Mouse (Mus musculus) ovary, postnatal 10 days (tissue): ENCODE data around the gene Gm29776.

ENCODE experiments used
- DNase-seq: peaks from one replicate; pipeline ENCODE4 v3.0.0; 2022; ENCODE audit warnings: low spot score

Gene Gm29776

DNA sequence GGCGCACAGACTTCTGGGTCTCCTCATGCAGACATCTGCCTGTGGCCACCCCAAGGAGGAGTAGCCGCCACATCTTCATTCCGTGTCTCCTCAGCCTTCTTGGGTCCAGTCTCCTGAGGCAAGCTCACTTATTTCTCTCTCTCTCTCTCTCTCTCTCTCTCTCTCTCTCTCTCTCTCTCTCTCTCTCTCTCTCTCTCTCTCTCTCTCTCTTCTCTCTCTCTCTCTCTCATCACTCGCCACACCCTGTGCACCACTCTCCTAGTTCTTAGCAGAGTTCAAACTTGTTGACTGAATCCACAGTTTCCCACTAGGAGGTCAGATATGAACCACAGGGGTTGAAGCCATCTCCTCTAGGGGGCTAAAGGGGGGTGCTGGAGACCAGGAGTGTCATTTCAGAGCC lies at the start of gene Gm29776:
Gm29776 (minus strand) TSS at position 101 of the 400 bp plus-strand sequence.
- DNase-seq: no peak

DNA sequence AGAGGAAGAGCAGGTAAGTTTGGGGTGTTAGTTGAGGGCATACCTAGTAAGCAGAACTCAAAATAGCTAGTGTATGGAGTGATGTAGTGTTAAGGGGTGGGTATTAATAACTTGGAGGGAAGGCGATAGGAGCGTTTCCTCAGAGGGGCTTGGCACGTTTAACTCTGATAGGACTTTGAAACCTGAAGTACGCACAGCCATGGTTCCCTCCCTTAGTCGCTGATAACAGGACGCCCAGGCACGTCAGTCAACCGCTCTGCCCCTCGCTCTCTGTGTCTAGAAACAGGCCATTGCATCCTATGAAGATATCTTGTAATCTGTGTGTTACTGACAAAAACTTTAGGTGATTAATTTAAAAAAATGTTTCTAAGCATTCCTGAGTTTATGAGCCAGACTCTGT lies 47.4 kb upstream of the Gm29776 start:
- no peak for DNase-seq

DNA sequence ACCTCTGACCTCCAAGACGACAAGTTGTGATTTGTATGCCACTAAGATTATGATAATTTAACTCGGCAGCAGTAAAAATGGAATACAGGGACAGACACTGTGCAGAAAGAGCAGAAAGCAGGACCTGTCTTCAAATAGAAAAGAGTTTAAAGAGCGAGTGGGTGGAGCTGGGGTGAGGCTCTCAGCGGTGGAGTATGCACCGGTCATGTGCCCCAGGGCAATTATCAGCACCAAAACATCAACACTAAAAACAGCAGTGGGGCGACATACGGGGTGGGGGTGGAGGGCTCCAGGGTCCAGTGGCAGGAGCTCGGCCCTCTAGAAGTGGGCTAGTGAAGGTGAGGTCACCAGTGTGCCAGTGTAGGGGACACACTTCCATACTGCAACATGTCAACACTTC lies 45.8 kb upstream of the Gm29776 start:
- DNase-seq: no peak

DNA sequence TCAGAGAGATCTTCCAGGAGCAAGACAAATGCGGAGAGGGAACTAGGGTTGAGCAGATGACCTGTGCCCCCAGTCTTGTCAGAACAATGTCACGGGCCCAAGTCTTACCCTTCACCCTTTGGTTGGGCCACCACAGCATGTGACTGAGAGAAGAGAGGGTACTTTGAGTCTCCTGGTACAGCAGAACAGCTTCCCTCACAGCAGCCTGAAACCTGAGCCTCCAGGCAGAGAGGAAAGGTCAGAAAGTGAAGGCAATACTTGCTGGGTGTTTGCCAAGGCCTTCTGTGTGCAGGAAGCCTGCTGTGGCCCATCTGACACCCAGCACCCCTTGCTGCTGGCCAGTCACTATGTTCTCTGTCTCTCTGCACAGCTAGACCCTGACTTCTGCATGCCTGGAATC lies 43.7 kb upstream of the Gm29776 start:
- DNase-seq: no peak

DNA sequence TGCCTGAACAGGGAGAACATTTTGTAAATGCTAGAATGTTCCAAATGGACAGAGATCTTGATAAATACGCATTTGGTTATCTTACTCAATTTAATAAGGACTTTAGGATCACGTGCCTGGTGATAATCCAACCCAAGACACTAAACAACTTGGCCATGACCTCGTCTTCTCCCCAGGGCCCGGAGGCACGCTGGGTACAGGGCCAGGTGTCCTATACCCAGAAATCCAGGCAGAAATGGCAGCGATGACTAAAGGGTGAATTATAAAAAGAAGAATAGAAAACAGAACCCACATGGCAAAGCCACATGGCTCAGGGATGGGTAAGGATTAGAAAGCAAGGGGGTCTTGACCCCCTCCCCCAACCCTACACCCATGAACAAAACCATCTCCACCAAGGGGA lies 43.1 kb upstream of the Gm29776 start:
- DNase-seq: no peak

DNA sequence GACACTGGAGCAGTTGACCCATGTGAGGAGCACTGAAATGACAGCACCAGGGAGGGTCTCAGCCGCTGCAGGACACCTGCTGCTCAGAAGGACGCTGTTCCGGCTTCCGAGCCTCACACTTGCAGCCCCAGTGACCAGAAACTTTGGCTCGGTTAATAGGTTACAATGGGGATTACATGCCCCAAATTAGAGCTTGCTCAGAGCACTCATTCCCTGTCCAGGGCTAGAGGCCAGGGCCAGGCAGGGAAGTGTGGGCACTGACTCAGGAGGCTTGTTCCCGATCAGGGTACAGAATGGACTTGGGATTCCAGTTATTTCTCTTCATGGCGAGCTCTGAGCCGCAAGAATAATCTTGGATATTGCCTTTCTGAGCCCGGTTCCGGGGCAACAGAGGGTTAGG lies 39.0 kb upstream of the Gm29776 start:
- DNase-seq: no peak

DNA sequence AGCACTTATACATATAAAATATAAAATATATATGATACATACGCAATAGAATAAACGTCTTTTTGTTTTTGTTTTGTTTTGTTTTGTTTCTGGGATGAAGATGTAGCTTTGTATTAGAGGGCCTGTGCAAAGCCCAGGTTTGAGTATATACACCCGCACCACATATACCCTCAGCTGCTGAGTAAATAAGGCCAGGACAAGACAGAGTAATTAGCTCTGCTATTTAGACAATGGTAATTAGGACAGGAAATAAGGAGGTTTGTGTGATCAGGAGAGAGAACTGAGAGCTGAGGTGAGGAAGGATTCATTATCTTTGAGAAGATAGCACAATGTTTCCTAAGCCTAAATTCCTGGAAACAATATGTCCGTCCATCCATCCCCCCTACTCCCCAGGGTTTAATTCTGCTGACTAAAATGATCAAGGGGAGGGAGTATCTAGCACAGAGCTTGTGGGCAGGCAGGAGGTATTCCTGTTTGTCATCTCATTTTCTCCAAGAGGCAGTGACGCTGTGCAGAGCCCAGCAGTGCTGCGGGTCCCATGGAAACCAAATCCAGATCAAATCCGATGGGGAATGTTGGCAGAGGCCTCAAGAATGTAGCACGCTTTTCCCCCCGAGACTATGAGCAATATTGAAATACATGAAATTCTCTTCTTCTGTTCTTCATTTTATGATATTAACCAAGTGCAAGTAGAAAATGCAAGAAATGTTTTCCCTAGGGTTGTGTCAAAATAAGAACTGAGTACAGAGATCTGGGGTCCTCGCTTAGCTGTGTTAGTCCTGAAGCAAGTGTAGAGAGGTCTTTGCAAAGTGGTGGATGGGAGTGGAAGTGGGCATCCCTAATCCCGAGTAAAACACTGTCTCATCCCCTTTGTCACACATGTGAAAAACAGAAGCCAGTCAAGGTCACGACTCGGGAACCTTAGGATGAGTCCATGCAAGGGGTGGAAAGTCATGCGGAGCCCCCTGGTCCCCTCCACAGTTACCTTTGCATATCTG lies 38.2 kb upstream of the Gm29776 start:
- DNase-seq: no peak

DNA sequence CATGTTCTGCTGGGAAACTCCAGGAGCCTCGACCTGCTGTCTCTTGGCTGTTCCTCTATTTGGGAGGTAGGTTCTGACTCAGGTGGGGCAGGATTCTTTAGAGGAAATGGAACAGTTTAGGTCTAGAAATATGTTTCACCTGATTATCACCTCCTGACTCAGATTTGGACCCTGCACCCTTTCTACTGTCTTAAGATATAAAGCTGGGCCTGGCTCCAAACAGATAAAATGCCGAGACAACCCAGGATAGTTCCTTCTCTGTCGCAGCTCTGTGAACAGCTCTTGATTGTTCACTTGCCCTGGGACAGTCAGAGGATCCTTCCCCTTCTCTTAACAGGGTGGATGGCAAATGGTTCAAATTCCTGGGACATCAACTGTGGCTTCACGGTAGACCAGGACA lies 36.6 kb upstream of the Gm29776 start:
- DNase-seq: no peak

DNA sequence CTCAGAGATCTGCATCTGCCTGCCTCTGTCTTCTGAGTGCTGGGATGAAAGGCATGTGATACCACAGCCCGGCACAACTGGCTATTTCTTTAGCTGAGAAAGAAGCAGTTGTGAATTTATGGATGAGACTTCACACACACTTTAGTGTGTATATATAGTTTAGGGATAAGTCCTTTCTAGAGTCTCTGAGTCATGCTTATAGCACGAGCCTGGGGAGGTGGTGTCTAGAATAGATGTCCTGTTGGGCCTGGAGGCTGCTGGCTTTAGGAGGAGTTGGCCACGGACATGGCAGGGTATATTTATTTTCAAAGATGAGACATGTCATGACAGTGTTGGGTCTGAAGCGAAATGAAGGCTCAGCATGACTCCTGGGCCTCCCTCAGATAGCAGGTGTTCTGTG lies 35.4 kb upstream of the Gm29776 start:
- no peak for DNase-seq

DNA sequence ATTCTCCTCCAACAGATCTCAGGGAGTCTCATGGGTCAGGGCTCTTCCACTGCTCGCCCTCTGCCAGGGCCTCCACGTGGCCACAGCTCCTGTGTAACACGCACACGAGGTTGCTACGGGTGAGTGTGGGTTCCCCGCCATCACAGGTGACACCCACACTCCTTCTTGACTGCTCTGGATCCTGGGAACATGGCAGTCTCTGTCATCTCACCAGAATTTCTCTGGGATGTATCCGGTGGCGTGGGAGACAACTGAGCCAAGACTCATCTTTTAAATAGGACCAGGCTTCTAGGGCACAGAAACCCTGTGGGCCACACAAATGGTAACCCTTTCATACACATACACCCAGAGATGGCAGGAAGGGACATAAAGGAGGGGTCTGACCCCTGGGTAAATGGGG lies 33.6 kb upstream of the Gm29776 start:
- DNase-seq: no peak

DNA sequence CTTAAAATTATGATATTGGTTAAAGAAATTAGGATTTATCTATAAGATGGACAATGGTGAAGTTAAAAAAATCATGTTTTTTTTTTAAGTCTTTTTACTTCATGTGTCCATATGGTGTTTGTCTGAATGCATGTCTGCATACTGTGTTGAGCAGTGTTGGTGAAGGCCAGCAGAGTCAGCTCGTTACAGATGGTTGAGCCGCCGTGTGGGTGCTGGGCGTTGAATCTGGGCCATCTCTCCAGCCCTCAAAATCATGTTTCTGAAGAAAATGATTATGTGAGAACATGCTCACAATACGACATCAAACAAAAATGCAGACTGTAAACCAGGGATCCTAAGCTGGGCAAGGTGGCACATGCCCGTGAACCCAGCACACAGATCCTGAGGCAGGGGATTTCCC lies 31.7 kb upstream of the Gm29776 start:
- DNase-seq: no peak

DNA sequence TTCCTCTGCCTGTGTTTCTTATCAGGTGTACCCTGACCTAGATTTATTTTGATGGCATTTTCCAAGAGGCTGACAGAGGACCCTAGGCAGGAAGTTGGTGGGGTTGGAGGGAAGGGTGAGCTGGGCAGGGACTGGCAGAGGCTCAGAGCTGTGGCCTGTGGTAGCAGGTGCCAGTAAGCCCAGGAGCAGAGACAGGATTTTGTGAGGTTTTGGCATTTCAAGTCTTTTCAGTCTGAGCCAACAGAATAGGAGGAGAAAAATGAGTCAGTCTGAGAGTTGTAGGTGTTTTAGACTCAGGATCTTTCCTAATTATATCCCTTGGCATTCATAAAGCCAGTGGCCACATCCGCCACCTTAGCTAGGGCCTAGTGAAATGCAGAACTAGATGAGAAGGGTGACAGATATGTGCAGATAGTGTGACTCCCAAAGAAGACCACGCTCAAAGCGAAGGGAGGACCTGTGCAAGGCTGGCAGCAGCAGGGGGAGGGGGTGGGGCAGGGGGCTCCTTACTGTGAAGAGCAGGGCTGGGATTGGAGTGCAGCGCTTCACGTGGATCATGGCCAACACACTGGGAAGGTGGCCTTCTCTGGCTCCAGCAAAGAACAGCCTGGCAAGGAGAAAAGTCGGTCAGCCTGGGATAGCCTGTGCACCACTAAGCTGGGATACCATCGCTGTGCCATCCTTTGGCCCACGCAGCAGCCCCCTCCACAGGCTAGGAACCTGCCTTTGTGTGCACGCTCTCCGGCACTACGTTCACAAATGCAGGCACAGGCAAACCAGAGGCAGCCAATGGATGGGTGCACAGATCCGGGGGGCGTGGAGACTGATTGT lies 30.4 kb upstream of the Gm29776 start:
- no peak for DNase-seq

DNA sequence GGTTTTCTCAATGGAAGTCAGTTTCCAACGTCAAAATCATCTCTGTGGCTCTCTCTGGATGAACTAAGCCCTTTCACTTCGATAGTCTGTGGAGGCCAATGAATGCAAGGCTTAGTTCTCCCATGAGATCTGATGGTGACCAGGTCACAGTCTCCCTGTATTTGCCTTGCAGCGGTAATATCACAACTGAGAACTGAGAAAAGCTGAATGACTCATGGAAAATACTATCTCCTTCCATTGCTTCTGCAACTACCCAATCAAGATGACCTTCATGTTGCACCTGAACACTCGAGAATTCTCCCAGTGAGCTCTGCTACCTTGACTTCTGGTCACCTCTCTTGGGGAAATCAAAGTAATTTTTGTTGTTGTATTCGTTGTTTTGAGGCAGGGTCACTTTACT lies 28.9 kb upstream of the Gm29776 start:
- no peak for DNase-seq

DNA sequence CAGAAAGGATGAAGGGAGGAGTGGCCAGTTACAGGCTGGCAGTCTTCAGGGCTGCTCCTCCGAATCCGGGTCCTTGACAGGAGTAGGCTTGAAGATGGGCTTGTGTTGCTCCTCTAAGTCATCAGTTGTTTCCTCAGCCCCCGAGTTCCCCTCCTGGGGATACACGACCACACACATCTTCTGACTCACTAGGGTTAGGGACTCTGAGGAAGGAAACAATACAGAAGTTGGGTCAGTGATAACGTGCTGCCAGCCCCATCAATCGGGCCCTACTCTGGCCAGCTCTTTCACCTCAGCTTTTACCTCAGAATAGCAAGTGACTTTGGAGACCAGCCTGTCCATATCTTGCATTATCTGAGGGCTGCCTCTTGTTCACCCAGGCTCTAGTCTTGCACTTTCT lies 25.4 kb upstream of the Gm29776 start:
- DNase-seq: no peak

DNA sequence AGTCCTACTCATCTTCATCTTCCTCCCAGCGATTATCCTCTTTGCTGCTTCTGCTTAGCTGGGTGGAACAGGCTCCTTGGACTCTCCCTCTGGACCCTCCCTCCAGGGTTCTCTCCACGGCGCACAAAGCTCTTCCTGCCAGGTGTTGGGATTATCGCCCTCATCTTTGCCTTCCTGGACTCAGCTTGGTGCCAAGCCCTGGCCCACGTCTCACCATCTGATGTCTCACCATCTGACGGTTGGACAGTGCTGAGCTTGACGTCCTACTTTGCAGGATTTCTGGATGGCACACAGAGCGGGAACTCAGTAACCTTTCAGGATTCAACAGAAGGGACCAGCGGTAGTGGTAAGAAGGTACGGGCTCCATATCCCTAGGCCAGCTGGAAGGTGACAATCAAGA lies 23.1 kb upstream of the Gm29776 start:
- no peak for DNase-seq

DNA sequence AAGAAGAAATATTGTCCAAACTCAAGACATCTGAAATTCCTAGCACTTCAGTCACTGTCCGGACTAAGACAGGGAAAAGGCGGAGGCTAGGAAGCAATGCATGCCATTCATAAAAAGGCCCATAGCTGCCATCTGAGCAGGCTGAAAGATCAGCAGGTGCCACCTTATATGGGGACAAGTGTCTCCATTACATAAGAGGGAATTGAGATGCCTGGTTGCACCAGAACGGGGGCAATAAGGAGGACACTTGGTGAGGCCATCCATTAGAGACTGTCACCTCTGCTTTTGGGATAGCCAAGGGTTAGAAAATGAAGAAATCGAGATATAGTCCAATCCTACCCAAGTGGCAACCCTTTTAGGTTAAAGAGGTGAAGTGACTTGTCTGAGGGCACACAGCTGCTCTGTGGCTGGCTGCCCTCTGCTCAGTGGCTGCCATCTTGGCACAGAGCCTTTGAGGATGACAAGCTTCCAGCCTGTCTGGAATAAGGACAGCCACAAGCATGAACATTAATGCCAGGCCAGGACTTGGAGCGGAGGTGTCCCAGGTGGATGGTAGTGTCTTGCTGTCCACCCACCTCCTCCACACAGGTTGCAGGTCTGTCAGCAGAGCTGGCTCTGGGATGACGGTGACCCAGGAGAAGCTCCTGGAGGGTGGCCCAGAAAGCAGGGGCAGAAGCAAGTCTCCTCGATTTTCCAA lies 22.2 kb upstream of the Gm29776 start:
- DNase-seq: no peak

DNA sequence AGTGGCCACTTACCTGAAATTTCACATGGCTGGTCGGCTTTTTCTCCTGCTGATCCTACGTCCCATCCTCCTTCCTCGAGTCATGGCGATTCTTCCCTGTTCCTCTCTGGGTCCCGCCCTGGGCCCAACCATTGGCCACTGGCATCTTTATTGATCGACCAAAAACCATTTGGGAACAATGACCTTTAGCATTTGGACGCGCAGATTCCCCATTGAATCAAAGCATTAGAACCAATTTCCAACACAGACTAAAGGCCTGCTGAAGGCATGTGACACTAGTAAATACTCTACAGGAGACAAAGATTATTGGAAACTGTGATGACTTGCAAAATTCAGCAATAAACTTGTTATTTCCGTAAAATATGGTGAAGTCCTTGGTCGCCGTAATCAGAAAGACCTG lies 21.4 kb upstream of the Gm29776 start:
- no peak for DNase-seq

DNA sequence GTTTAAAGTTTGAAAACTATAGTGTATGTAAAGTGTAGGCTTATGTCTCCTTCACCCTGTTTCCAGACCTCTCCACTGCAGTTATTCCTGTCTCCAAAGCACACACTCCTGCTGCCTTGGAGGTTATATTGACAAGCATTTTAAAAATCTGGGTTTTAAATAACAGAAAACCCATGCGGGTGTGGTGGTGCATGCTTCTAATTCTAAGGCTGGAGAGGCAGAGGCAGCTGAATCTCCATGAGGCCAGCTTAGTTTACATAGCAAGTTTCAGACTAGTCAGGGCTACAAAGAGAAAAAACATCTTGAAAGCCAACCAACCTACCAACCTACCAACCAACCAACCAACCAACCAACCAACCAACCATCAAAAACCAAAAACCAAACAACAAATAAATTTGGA lies 16.8 kb upstream of the Gm29776 start:
- DNase-seq: no peak

DNA sequence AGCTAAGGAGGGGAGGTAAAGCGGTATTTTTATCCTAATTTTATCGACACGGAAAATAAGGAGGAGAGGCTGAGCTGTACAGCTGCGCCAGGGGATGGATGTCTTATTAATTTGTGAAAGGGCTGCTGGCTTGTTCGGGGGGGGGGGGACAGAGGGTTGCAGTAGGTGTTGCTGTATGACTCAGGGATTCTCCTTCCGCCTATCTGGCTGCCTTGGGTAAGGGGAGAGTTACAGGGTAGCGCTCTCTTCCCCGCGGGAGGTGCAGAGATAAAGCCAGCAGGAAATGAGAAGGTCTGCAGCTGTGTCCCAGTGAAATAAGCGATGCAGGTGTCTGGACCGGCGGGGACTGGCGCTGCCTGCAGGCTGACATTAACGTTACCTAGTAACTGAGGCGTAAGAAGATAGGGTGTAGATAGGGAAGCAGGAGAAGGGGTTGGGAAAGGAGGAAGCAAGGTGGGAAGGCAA lies 16.0 kb upstream of the Gm29776 start:
- no peak for DNase-seq

DNA sequence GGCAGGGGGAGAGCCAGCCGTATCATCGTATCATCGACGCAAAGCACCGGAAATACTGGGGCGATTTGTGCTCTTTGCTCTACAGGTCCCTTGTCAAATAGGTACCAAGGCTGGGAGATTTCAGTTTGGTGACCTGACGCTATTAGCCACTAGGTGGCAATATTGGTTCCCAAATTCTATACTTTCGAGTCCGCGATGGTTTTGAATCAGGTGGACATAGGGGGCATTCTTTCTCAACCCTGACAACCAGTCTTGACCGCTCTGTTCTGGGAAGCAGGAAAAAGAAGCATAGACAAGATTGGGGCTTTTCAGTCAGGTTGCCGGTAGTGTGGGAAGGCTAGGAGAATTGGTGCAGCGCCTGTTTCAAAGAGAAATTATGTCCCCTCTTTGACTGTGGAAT lies 15.5 kb upstream of the Gm29776 start:
- DNase-seq: peak; percentile 45

DNA sequence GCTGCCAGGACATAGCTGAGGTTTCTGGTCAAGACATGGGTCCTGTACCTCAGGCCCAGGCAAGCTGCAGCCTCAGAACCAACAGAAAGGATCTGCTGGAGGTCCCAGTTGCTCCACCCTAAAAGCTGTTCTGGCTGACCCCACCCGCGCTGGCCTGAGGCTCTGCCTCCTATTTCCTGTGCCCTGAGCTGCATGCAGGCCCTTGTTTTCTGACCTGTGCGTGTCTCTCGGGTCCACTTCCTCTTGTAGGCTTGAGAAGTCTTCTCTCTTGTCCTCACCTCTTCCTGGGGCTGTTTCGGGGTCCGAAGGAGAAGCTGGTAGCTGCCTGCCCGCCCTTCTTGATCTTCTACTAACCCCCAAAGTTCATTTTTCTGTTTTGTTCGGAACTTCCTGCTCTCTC lies 14.2 kb upstream of the Gm29776 start:
- DNase-seq: no peak

DNA sequence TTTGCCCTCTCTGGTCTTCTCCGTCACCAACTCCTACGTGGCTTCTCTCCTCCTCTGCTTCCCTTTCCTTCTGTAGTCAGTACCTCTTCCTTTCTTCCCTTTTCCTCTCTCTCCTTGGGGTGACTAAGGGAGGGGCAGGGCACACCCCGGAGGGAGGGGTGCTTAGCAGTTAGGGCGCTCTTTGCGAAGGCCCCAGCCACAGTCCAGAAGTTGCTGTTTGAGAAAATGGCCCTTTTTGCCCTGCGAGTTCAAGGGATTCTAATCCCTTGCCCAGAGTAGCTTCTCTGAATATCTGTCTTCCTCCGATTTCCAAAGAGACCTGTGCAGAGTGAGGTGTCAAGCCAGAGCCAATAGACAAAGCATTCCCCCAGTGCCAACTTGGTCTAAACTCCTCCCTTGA lies 13.4 kb upstream of the Gm29776 start, which contains the start of gene Cebpe:
Cebpe (minus strand) TSS at position 101 of the 400 bp plus-strand sequence.
- no peak for DNase-seq
